Mouse (Mus musculus) ES-CJ7 (cell line): ENCODE data around the gene Atg101.
A peak's percentile ranks its signal among the peaks of the same experiment; 100 is the strongest.

ENCODE experiments used
- DNase-seq: peaks from one replicate; pipeline ENCODE4 v3.0.0; 2011; ENCODE audit warnings: low read depth, low spot score

Gene Atg101

DNA sequence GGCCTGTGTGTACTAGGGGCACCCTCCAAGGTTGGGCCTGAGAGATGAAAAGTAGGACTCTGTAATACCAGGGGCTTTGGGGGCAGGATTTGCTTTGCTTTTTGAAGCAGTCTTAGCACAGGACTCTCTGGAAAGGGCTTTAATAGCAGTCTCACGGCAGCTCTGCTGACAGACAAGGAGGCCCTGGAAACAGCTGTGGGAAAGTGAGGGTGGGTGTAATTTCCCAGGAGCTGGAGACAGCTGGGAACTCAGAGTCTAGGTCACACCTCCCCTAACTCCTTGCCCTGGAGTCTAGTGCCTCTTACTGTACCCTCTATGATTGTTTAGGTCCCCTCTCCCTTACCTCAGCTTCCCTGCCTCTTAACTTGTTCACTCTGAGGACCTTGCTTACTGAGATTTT lies 49.1 kb downstream of the Atg101 start:
- no peak for DNase-seq

- DNase-seq = no peak
Measured at GRCm38 (mm10) chr15:101333648-101334047, 49.6 kb downstream of the Atg101 start.

- DNase-seq = no peak
Measured at GRCm38 (mm10) chr15:101336474-101337174, 52.6 kb downstream of the Atg101 start.

DNA sequence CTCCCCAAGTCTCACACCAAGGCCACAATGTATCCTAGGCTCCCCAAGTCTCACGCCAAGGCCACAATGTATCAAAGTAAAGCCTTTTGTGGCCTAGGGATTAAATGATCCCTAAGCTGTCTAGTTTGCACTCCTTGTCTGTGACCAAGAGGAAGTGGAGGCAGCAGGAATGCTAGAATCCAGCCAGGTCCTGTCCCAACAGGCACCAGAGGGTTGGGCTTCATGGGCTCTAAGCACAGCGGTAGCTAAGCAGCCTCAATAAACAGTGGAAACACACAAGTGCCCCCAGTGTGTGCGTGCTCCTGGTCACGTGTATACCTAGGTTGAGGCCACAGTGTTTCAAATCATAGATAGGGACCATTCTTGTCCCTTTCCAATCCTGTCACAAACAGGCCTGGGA lies 54.3 kb downstream of the Atg101 start:
- DNase-seq = no peak

GRCm38 (mm10) chr15:101339537-101339936 lies 55.5 kb downstream of the Atg101 start:
- peak; percentile 83 for DNase-seq
